Mouse (Mus musculus) C2C12 (cell line): ENCODE measurements around the gene H2-DMb2.

ENCODE experiments used
- CTCF ChIP-seq: IDR thresholded peaks from one replicate; pipeline ENCODE4 v1.5.1; 2011; ENCODE audit not compliant: control insufficient read depth, insufficient read depth, insufficient read length
- FOSL1 ChIP-seq: IDR thresholded peaks from one replicate; pipeline ENCODE4 v1.8.0; 2011; ENCODE audit warnings: mild to moderate bottlenecking, low read length; ENCODE audit not compliant: poor library complexity, insufficient read depth, severe bottlenecking
- MAX ChIP-seq: IDR thresholded peaks from one replicate; pipeline ENCODE4 v1.6.1; 2011; ENCODE audit warnings: mild to moderate bottlenecking, control low read depth
- MYOD1 ChIP-seq: IDR thresholded peaks from one replicate; pipeline ENCODE4 v1.6.1; 2011; ENCODE audit warnings: low read depth; ENCODE audit not compliant: control insufficient read depth, insufficient read length
- MYOG ChIP-seq: IDR thresholded peaks from one replicate; pipeline ENCODE4 v1.6.1; 2011; ENCODE audit not compliant: control insufficient read depth, insufficient read length; ENCODE audit errors: extremely low read depth

- TF ChIP-seq CTCF (no peak), MYOG (no peak), FOSL1 (no peak), MYOD1 (no peak), MAX (no peak)
Measured at GRCm38 (mm10) chr17:34199050-34199619, 56.0 kb downstream of the H2-DMb2 start.
